8 mouse cellular contexts compared by ENCODE assay signal in genomic region chr8:94871108-94871894, GRCm38 (mm10). TPM values are rescaled to one million over a fixed set of nuclear protein-coding genes. Genes with fewer than 3 reads are reported as not detected.
DNase-seq lines count a peak whose midpoint lies in the region; ATAC-seq lines count a peak whose summit lies in the region.

No protein-coding gene starts in this region.

- WGBS in macrophage (ENCODE audit: missing documents): 24% methylated on average over 5 of the region's 7 CpGs

- no peak for DNase-seq in cerebellum, adult 11 months
- DNase-seq in cerebellum, postnatal 36 days: peak; percentile 46 to 55
- DNase-seq in gastrocnemius, postnatal 10 days: peak; percentile 48
- DNase-seq in induced T-regulatory cell, adult 2 months (ENCODE audit: low read depth): peak; percentile 60
- peak; percentile 78 to 85 for DNase-seq in left cerebral cortex, postnatal 10 days (ENCODE audit: extremely low spot score in 1 of 2, low spot score in 2 of 2)
- peak; percentile 73 for DNase-seq in right cerebral cortex, postnatal 4 days

- no peak overlapping the region for H3K27ac ChIP-seq in macrophage

- 0 out of 2 replicates have a peak, but pooled peaks have one; percentile 37 for ATAC-seq in cerebellum, adult (ENCODE audit: insufficient number of reproducible peaks, low FRiP score, low TSS enrichment)

- intact Hi-C loops in left cerebral cortex, postnatal 10 days (cut with DNase I): loop anchor here (5.0 kb wide), 1 partner anchor 36 kb away; no protein-coding TSS in a partner anchor

- no peaks in the 10 kb centered on the region for H3K79me2 ChIP-seq in macrophage (ENCODE audit: inconsistent target)

- H3K36me3 ChIP-seq in macrophage (ENCODE audit: inconsistent target): no peaks in the 10 kb centered on the region

- H3K4me3 ChIP-seq in macrophage (ENCODE audit: inconsistent target): peak overlapping the region; percentile 20; the same call in 1 of the 2 replicates

RNA-seq across cellular contexts. Expression of gene Dok4, which starts 4.8 kb away (rescaled TPM):
- total RNA-seq in gastrocnemius, postnatal 10 days (2021): 10 to 100 TPM; 11.4 TPM
- total RNA-seq in left cerebral cortex, postnatal 10 days (2021): 10 to 100 TPM; 74.9 to 79.5 TPM
- total RNA-seq in macrophage (2018; cell fraction: chromatin; rRNA removed): 1 to 10 TPM in 12 of 26 experiments, under 1 TPM in 12, not detected in 2; 0.29 to 2.8 (median 1.0) TPM
- 1 to 10 TPM in 16 of 26 experiments, under 1 TPM in 10; 0.53 to 2.9 (median 1.5) TPM for total RNA-seq in macrophage (2018; cell fraction: cytosol; rRNA removed)
- 1 to 10 TPM in 11 of 26 experiments, under 1 TPM in 15; 0.29 to 7.2 (median 0.91) TPM for total RNA-seq in macrophage (2018; cell fraction: nucleus; rRNA removed)
- 1.9 to 2.3 TPM (median 2.0 TPM) in 3 replicates for polyA plus RNA-seq in macrophage (2018)

RNA-seq across cellular contexts. Expression of gene Polr2c, which starts 14.1 kb away (rescaled TPM):
- 10 to 100 TPM; 37.6 to 43.6 TPM for total RNA-seq in gastrocnemius, postnatal 10 days (2021)
- 10 to 100 TPM; 50.9 to 55.1 TPM for total RNA-seq in left cerebral cortex, postnatal 10 days (2021)
- total RNA-seq in macrophage (2018; cell fraction: chromatin; rRNA removed): 10 to 100 TPM; 10.8 to 56.3 (median 42.2) TPM
- total RNA-seq in macrophage (2018; cell fraction: cytosol; rRNA removed): 10 to 100 TPM; 26.0 to 47.5 (median 33.0) TPM
- 10 to 100 TPM; 14.1 to 45.9 (median 30.7) TPM for total RNA-seq in macrophage (2018; cell fraction: nucleus; rRNA removed)
- 23.3 to 33.5 TPM (median 24.0 TPM) in 3 replicates for polyA plus RNA-seq in macrophage (2018)

RNA-seq across cellular contexts. Expression of gene Ciapin1, which starts 33.1 kb away (rescaled TPM):
- total RNA-seq in gastrocnemius, postnatal 10 days (2021): 10 to 100 TPM; 32.5 to 33.1 TPM
- 10 to 100 TPM; 75.8 to 82.3 TPM for total RNA-seq in left cerebral cortex, postnatal 10 days (2021)
- total RNA-seq in macrophage (2018; cell fraction: chromatin; rRNA removed): 100 to 1,000 TPM in 8 of 26 experiments, 10 to 100 TPM in 18; 41.3 to 198 (median 65.0) TPM
- total RNA-seq in macrophage (2018; cell fraction: cytosol; rRNA removed): 10 to 100 TPM in 24 of 26 experiments, 1 to 10 TPM in 2; 9.1 to 22.2 (median 14.3) TPM
- total RNA-seq in macrophage (2018; cell fraction: nucleus; rRNA removed): 100 to 1,000 TPM in 1 of 26 experiments, 10 to 100 TPM in 25; 26.8 to 101 (median 48.2) TPM
- polyA plus RNA-seq in macrophage (2018): 10.8 to 28.7 TPM (median 20.3 TPM) in 3 replicates

RNA-seq across cellular contexts. Expression of gene Coq9, which starts 33.2 kb away (rescaled TPM):
- 100 to 1,000 TPM; 255 to 307 TPM for total RNA-seq in gastrocnemius, postnatal 10 days (2021)
- total RNA-seq in left cerebral cortex, postnatal 10 days (2021): 10 to 100 TPM; 58.7 to 62.1 TPM
- total RNA-seq in macrophage (2018; cell fraction: chromatin; rRNA removed): 10 to 100 TPM in 25 of 26 experiments, 1 to 10 TPM in 1; 6.0 to 77.7 (median 34.9) TPM
- 10 to 100 TPM in 25 of 26 experiments, 1 to 10 TPM in 1; 9.7 to 23.2 (median 18.5) TPM for total RNA-seq in macrophage (2018; cell fraction: cytosol; rRNA removed)
- total RNA-seq in macrophage (2018; cell fraction: nucleus; rRNA removed): 10 to 100 TPM in 23 of 26 experiments, 1 to 10 TPM in 3; 8.2 to 53.7 (median 21.7) TPM
- 15.7 to 29.9 TPM (median 26.3 TPM) in 3 replicates for polyA plus RNA-seq in macrophage (2018)

RNA-seq across cellular contexts. Expression of gene Ccdc102a, which starts 46.6 kb away (rescaled TPM):
- 10 to 100 TPM; 10.3 to 15.1 TPM for total RNA-seq in gastrocnemius, postnatal 10 days (2021)
- total RNA-seq in left cerebral cortex, postnatal 10 days (2021): 1 to 10 TPM; 2.6 to 3.3 TPM
- 1 to 10 TPM in 1 of 26 experiments, under 1 TPM in 3, not detected in 22; 0.31 to 4.8 (median 0.39) TPM for total RNA-seq in macrophage (2018; cell fraction: chromatin; rRNA removed)
- under 1 TPM in 15 of 26 experiments, not detected in 11; 0.04 to 0.17 (median 0.08) TPM for total RNA-seq in macrophage (2018; cell fraction: cytosol; rRNA removed)
- under 1 TPM in 3 of 26 experiments, not detected in 23; 0.25 to 0.37 (median 0.35) TPM for total RNA-seq in macrophage (2018; cell fraction: nucleus; rRNA removed)
- 0.06 to 0.21 TPM in 2 of 3 replicates, not detected in the other for polyA plus RNA-seq in macrophage (2018)

Comparison
In these comparisons a context has a peak if more than half of its experiments do, and no peak if none do; other contexts are left out.
1. RNA of gene Dok4, which starts 4.8 kb away (total RNA-seq): 74.9 to 79.5 TPM in left cerebral cortex, postnatal 10 days; 11.4 TPM in gastrocnemius, postnatal 10 days; every median in the first group is over 4 times any median in the second.